Mouse (Mus musculus): Measurements from ENCODE around the gene Psmb3.
"Not testable (repeated sequence)": the region's sequence is repeated elsewhere in the genome, so short reads cannot be mapped to it uniquely, and the experiment has no call there.

Gene Psmb3

GRCm38 (mm10) chr11:97717369-97718280 is 14.4 kb downstream of the Psmb3 start:
- DNase-seq (ENCODE audit: low read depth) = no peak

GRCm38 (mm10) chr11:97718281-97718860 is 15.2 kb downstream of the Psmb3 start:
- DNase-seq (ENCODE audit: low read depth) = peak; percentile 63

- peak; percentile 57 for DNase-seq (ENCODE audit: low read depth)
Observed at GRCm38 (mm10) chr11:97719041-97719440, 15.8 kb downstream of the Psmb3 start.

- no peak for DNase-seq (ENCODE audit: low read depth)
Observed at GRCm38 (mm10) chr11:97721338-97721737, 18.1 kb downstream of the Psmb3 start.

- no peak for DNase-seq (ENCODE audit: low read depth)
Observed at GRCm38 (mm10) chr11:97723709-97724108, 20.5 kb downstream of the Psmb3 start.

- peak; percentile 84 for DNase-seq (ENCODE audit: low read depth)
Observed at GRCm38 (mm10) chr11:97728311-97728710, 25.1 kb downstream of the Psmb3 start.

GRCm38 (mm10) chr11:97728730-97729129 is 25.5 kb downstream of the Psmb3 start:
- DNase-seq (ENCODE audit: low read depth) = peak; percentile 65

- no peak for DNase-seq (ENCODE audit: low read depth)
Observed at GRCm38 (mm10) chr11:97733689-97734088, 30.5 kb downstream of the Psmb3 start.

- DNase-seq (ENCODE audit: low read depth) = not testable (repeated sequence)
Observed at GRCm38 (mm10) chr11:97734810-97735209, 31.6 kb downstream of the Psmb3 start.

- no peak for DNase-seq (ENCODE audit: low read depth)
Observed at GRCm38 (mm10) chr11:97736645-97737044, 33.4 kb downstream of the Psmb3 start.

- DNase-seq (ENCODE audit: low read depth) = no peak
Observed at GRCm38 (mm10) chr11:97737600-97737999, 34.4 kb downstream of the Psmb3 start.

GRCm38 (mm10) chr11:97738703-97739102 is 35.5 kb downstream of the Psmb3 start:
- peak; percentile 63 for DNase-seq (ENCODE audit: low read depth)

- peak; percentile 53 for DNase-seq (ENCODE audit: low read depth)
Observed at GRCm38 (mm10) chr11:97739155-97739554, 36.0 kb downstream of the Psmb3 start.

- DNase-seq (ENCODE audit: low read depth) = no peak
Observed at GRCm38 (mm10) chr11:97740190-97740589, 37.0 kb downstream of the Psmb3 start.

- no peak for DNase-seq (ENCODE audit: low read depth)
Observed at GRCm38 (mm10) chr11:97742157-97742556, 39.0 kb downstream of the Psmb3 start.

GRCm38 (mm10) chr11:97742591-97742990 is 39.4 kb downstream of the Psmb3 start:
- no peak for DNase-seq (ENCODE audit: low read depth)

GRCm38 (mm10) chr11:97743423-97743822 is 40.2 kb downstream of the Psmb3 start:
- DNase-seq (ENCODE audit: low read depth) = peak; percentile 46

- no peak for DNase-seq (ENCODE audit: low read depth)
Observed at GRCm38 (mm10) chr11:97744063-97744717, 41.0 kb downstream of the Psmb3 start, which contains the start of gene Pip4k2b. Pip4k2b (minus strand) TSS chr11:97744704.

- DNase-seq (ENCODE audit: low read depth) = peak; percentile 98
Observed at GRCm38 (mm10) chr11:97744718-97745330, 41.6 kb downstream of the Psmb3 start.

GRCm38 (mm10) chr11:97745331-97745721 is 42.1 kb downstream of the Psmb3 start:
- no peak for DNase-seq (ENCODE audit: low read depth)

- no peak for DNase-seq (ENCODE audit: low read depth)
Observed at GRCm38 (mm10) chr11:97747773-97748172, 44.6 kb downstream of the Psmb3 start.

- DNase-seq (ENCODE audit: low read depth) = no peak
Observed at GRCm38 (mm10) chr11:97748496-97748895, 45.3 kb downstream of the Psmb3 start.

Data from naive thymus-derived CD4-positive, alpha-beta T cell, adult 2 months (primary cell).